Mouse (Mus musculus) midbrain, embryonic 12.5 days (tissue): ENCODE measurements around the gene Adamts15. TPM values are rescaled to one million over a fixed set of nuclear protein-coding genes. Genes with fewer than 3 reads are reported as not detected.

Source experiments
- ATAC-seq: fragments of 200-750 bp; cut with Nextera tagmentation; 2 replicates; pipeline ENCODE4 v1.8.0; 2017; ENCODE audit warnings: low read depth, moderate TSS enrichment, moderate library complexity; ENCODE audit not compliant: low FRiP score
- H3K27ac ChIP-seq: fragments of 300-500 bp; sonication (generic); replicated peaks from 2 replicates; pipeline ENCODE4 v1.5.1; 2016; ENCODE audit warnings: mild to moderate bottlenecking
- H3K27me3 ChIP-seq: fragments of 300-500 bp; sonication (generic); 2 replicates; pipeline ENCODE4 v1.6.1; 2016; ENCODE audit warnings: mild to moderate bottlenecking
- H3K36me3 ChIP-seq: fragments of 300-500 bp; sonication (generic); 2 replicates; pipeline ENCODE4 v1.6.1; 2016
- H3K4me1 ChIP-seq: fragments of 300-500 bp; sonication (generic); 2 replicates; pipeline ENCODE4 v1.6.1; 2016
- H3K4me2 ChIP-seq: fragments of 300-500 bp; sonication (generic); replicated peaks from 2 replicates; pipeline ENCODE4 v1.6.1; 2016; ENCODE audit warnings: mild to moderate bottlenecking, moderate library complexity
- H3K4me3 ChIP-seq: fragments of 300-500 bp; sonication (generic); 2 replicates; pipeline ENCODE4 v1.5.1; 2016; ENCODE audit warnings: mild to moderate bottlenecking
- H3K9ac ChIP-seq: fragments of 300-500 bp; sonication (generic); replicated peaks from 2 replicates; pipeline ENCODE4 v1.6.1; 2016; ENCODE audit warnings: mild to moderate bottlenecking, moderate library complexity
- H3K9me3 ChIP-seq: fragments of 300-500 bp; sonication (generic); 2 replicates; pipeline ENCODE4 v1.6.1; 2016; ENCODE audit warnings: mild to moderate bottlenecking
- WGBS: fragments of 180-500 bp; shearing (Covaris S2); methylation state at CpG from one replicate; pipeline ENCODE4 v1.1.7; 2016; 5-methylcytosine and 5-hydroxymethylcytosine counted together
- polyA plus RNA-seq: library from polyadenylated mRNA; unstranded; fragments of >200 nt; fragmentation: Nextera tagmentation; extraction: Ambion mirVana; gene quantifications from 2 replicates; pipeline ENCODE4 v1.2.1, GENCODE M21; 2016

Gene Adamts15
- polyA plus RNA-seq, 1 experiment from 2014 or later = 8.8 TPM

GRCm38 (mm10) chr9:30945276-30945675 is 23.0 kb upstream of the Adamts15 start:
- Histone ChIP-seq H3K9ac (no peak overlapping the region), H3K4me1 (peaks cover 10% of the 10 kb centered on the region; the same call in 1 of the 2 replicates), H3K4me2 (no peak overlapping the region), H3K27me3 (peaks cover 68% of the 10 kb centered on the region), H3K27ac (no peak overlapping the region), H3K4me3 (no peak overlapping the region), H3K36me3 (no peaks in the 10 kb centered on the region), H3K9me3 (no peaks in the 10 kb centered on the region)
- ATAC-seq = no peak
- 68% methylated on average over 1 of the region's 1 CpGs for WGBS

- no peak overlapping the region for H3K9ac ChIP-seq
- H3K27me3 ChIP-seq = peaks cover 68% of the 10 kb centered on the region
- no peaks in the 10 kb centered on the region for H3K9me3 ChIP-seq
- no peak overlapping the region for H3K4me2 ChIP-seq
- WGBS = 31% methylated on average over 1 of the region's 1 CpGs
- H3K36me3 ChIP-seq = no peaks in the 10 kb centered on the region
- H3K4me1 ChIP-seq = peaks cover 10% of the 10 kb centered on the region; the same call in 1 of the 2 replicates
- no peak overlapping the region for H3K4me3 ChIP-seq
- no peak for ATAC-seq
- H3K27ac ChIP-seq = no peak overlapping the region
These were observed 22.0 kb upstream of the Adamts15 start for GRCm38 (mm10) chr9:30944234-30944633.

- H3K4me1 ChIP-seq = peaks cover 10% of the 10 kb centered on the region; the same call in 1 of the 2 replicates
- H3K4me3 ChIP-seq = peak overlapping the region; percentile 61
- H3K4me2 ChIP-seq = peak overlapping the region; percentile 96
- no peaks in the 10 kb centered on the region for H3K36me3 ChIP-seq
- H3K27me3 ChIP-seq = peaks cover 68% of the 10 kb centered on the region
- H3K27ac ChIP-seq = no peak overlapping the region
- peak overlapping the region; percentile 62 for H3K9ac ChIP-seq
- H3K9me3 ChIP-seq = no peaks in the 10 kb centered on the region
- 0 out of 2 replicates have a peak, but pooled peaks have one; percentile 17 for ATAC-seq
- under 1% methylated on average over 14 of the region's 14 CpGs for WGBS
These were observed 21.1 kb upstream of the Adamts15 start for GRCm38 (mm10) chr9:30943341-30943740.

GRCm38 (mm10) chr9:30942512-30943313 is 20.5 kb upstream of the Adamts15 start, which contains the start of gene Adamts8:
Gene Adamts8, plus strand, starts transcription at chr9:30942562.
- Histone ChIP-seq H3K4me1 (peaks cover 10% of the 10 kb centered on the region; the same call in 1 of the 2 replicates), H3K4me3 (peak within 1 kb of the TSS; percentile 61), H3K27me3 (peaks cover 68% of the 10 kb centered on the region), H3K36me3 (no peaks in the 10 kb centered on the region), H3K9me3 (no peaks in the 10 kb centered on the region), H3K9ac (peak within 1 kb of the TSS; percentile 62), H3K27ac (no peak within 1 kb of the TSS), H3K4me2 (peak within 1 kb of the TSS; percentile 96)
- peak; percentile 89 for ATAC-seq
- WGBS = under 1% methylated on average over 77 of the region's 96 CpGs

GRCm38 (mm10) chr9:30940328-30940727 is 18.1 kb upstream of the Adamts15 start:
- no peaks in the 10 kb centered on the region for H3K36me3 ChIP-seq
- ATAC-seq = no peak; the same call in 1 of the 2 replicates
- H3K9me3 ChIP-seq = no peaks in the 10 kb centered on the region
- H3K9ac ChIP-seq = no peak overlapping the region
- peaks cover 50% of the 10 kb centered on the region for H3K27me3 ChIP-seq
- peaks cover 10% of the 10 kb centered on the region; the same call in 1 of the 2 replicates for H3K4me1 ChIP-seq
- H3K27ac ChIP-seq = no peak overlapping the region
- no peak overlapping the region for H3K4me3 ChIP-seq
- WGBS = 7% methylated on average over 6 of the region's 6 CpGs
- H3K4me2 ChIP-seq = no peak overlapping the region

- H3K9ac ChIP-seq = no peak overlapping the region
- 41% methylated on average over 9 of the region's 9 CpGs for WGBS
- no peaks in the 10 kb centered on the region for H3K4me1 ChIP-seq
- peak; percentile 56; the same call in 1 of the 2 replicates for ATAC-seq
- no peak overlapping the region for H3K4me3 ChIP-seq
- no peak overlapping the region for H3K27ac ChIP-seq
- H3K36me3 ChIP-seq = no peaks in the 10 kb centered on the region
- peaks cover 15% of the 10 kb centered on the region for H3K27me3 ChIP-seq
- H3K9me3 ChIP-seq = no peaks in the 10 kb centered on the region
- no peak overlapping the region for H3K4me2 ChIP-seq
These were observed 14.6 kb upstream of the Adamts15 start for GRCm38 (mm10) chr9:30936674-30937438.

GRCm38 (mm10) chr9:30934827-30935226 is 12.6 kb upstream of the Adamts15 start:
- Histone ChIP-seq H3K4me2 (no peak overlapping the region), H3K27me3 (no peaks in the 10 kb centered on the region), H3K4me3 (no peak overlapping the region), H3K27ac (no peak overlapping the region), H3K4me1 (no peaks in the 10 kb centered on the region), H3K36me3 (no peaks in the 10 kb centered on the region), H3K9me3 (no peaks in the 10 kb centered on the region), H3K9ac (no peak overlapping the region)
- no peak for ATAC-seq
- 77% methylated on average over 6 of the region's 6 CpGs for WGBS

- Histone ChIP-seq H3K9ac (no peak overlapping the region), H3K36me3 (no peaks in the 10 kb centered on the region), H3K27me3 (no peaks in the 10 kb centered on the region), H3K4me2 (no peak overlapping the region), H3K4me1 (no peaks in the 10 kb centered on the region), H3K4me3 (no peak overlapping the region), H3K27ac (no peak overlapping the region), H3K9me3 (no peaks in the 10 kb centered on the region)
- no peak for ATAC-seq
- 92% methylated on average over 4 of the region's 4 CpGs for WGBS
These were observed 10.1 kb upstream of the Adamts15 start for GRCm38 (mm10) chr9:30932346-30932745.

GRCm38 (mm10) chr9:30928759-30929158 is 6.5 kb upstream of the Adamts15 start:
- no peak overlapping the region for H3K4me2 ChIP-seq
- H3K9ac ChIP-seq = no peak overlapping the region
- no peak overlapping the region for H3K4me3 ChIP-seq
- H3K9me3 ChIP-seq = no peaks in the 10 kb centered on the region
- H3K27ac ChIP-seq = no peak overlapping the region
- no peaks in the 10 kb centered on the region for H3K4me1 ChIP-seq
- WGBS = 89% methylated on average over 2 of the region's 2 CpGs
- no peak for ATAC-seq
- H3K36me3 ChIP-seq = no peaks in the 10 kb centered on the region
- no peaks in the 10 kb centered on the region for H3K27me3 ChIP-seq

GRCm38 (mm10) chr9:30921261-30922103 is 770 bp downstream of the Adamts15 start:
- WGBS = 4% methylated on average over 56 of the region's 56 CpGs
- Histone ChIP-seq H3K4me2 (peak overlapping the region; percentile 90), H3K4me1 (peaks cover 12% of the 10 kb centered on the region), H3K27ac (no peak overlapping the region), H3K9ac (peak overlapping the region; percentile 28; the same call in 1 of the 2 replicates), H3K27me3 (peaks cover 42% of the 10 kb centered on the region), H3K4me3 (peak overlapping the region; percentile 51), H3K36me3 (no peaks in the 10 kb centered on the region), H3K9me3 (no peaks in the 10 kb centered on the region)
- ATAC-seq = peak; percentile 48; the same call in 1 of the 2 replicates

GRCm38 (mm10) chr9:30920736-30921135 is 1.5 kb downstream of the Adamts15 start:
- peaks cover 42% of the 10 kb centered on the region for H3K27me3 ChIP-seq
- no peak overlapping the region for H3K27ac ChIP-seq
- H3K4me1 ChIP-seq = peaks cover 12% of the 10 kb centered on the region
- H3K9me3 ChIP-seq = no peaks in the 10 kb centered on the region
- WGBS = 23% methylated on average over 6 of the region's 6 CpGs
- no peak overlapping the region for H3K9ac ChIP-seq
- ATAC-seq = no peak
- no peak overlapping the region for H3K4me3 ChIP-seq
- no peak overlapping the region for H3K4me2 ChIP-seq
- H3K36me3 ChIP-seq = no peaks in the 10 kb centered on the region
